Mouse (Mus musculus): Measurements from ENCODE around the gene Olfr284.

The Olfr284 gene

GRCm38 (mm10) chr15:98340887-98341286, at the start of gene Olfr284:
Gene Olfr284 (minus strand): TSS chr15:98340987.
- in situ Hi-C loops (cut with MboI; ENCODE audit: low pct_unique_long_range_greater_than_20kb in 1 of 2, low sequenced_read_pairs in 2 of 2, unreplicated experiment in 1 of 2) = no loop called here

GRCm38 (mm10) chr15:98389796-98390195, 49.0 kb upstream of the Olfr284 start:
- in situ Hi-C loops (cut with MboI; ENCODE audit: low pct_unique_long_range_greater_than_20kb in 1 of 2, low sequenced_read_pairs in 2 of 2, unreplicated experiment in 1 of 2) = loop anchor here (10.0 kb wide), 1 partner anchor 205 kb away; no protein-coding TSS in a partner anchor

GRCm38 (mm10) chr15:98387621-98388020, 46.8 kb upstream of the Olfr284 start:
- in situ Hi-C loops (cut with MboI; ENCODE audit: low pct_unique_long_range_greater_than_20kb in 1 of 2, low sequenced_read_pairs in 2 of 2, unreplicated experiment in 1 of 2) = no loop called here

GRCm38 (mm10) chr15:98380846-98381245, 40.1 kb upstream of the Olfr284 start, which contains the start of gene Olfr283:
Gene Olfr283 (minus strand): TSS chr15:98380946.
- in situ Hi-C loops (cut with MboI; ENCODE audit: low pct_unique_long_range_greater_than_20kb in 1 of 2, low sequenced_read_pairs in 2 of 2, unreplicated experiment in 1 of 2) = no loop called here

- in situ Hi-C loops (cut with MboI; ENCODE audit: low pct_unique_long_range_greater_than_20kb in 1 of 2, low sequenced_read_pairs in 2 of 2, unreplicated experiment in 1 of 2) = no loop called here
These were observed 37.4 kb upstream of the Olfr284 start for GRCm38 (mm10) chr15:98378209-98378608.

GRCm38 (mm10) chr15:98317177-98317724, 23.5 kb downstream of the Olfr284 start, which contains the start of gene Olfr285:
Gene Olfr285 (minus strand): TSS chr15:98317353.
- in situ Hi-C loops (cut with MboI; ENCODE audit: low pct_unique_long_range_greater_than_20kb in 1 of 2, low sequenced_read_pairs in 2 of 2, unreplicated experiment in 1 of 2) = no loop called here

- in situ Hi-C loops (cut with MboI; ENCODE audit: low pct_unique_long_range_greater_than_20kb in 1 of 2, low sequenced_read_pairs in 2 of 2, unreplicated experiment in 1 of 2) = no loop called here
These were observed 25.1 kb downstream of the Olfr284 start for GRCm38 (mm10) chr15:98315703-98316102.

GRCm38 (mm10) chr15:98295628-98296551, 44.9 kb downstream of the Olfr284 start, which contains the start of gene Zfp641:
Gene Zfp641 (minus strand): TSS chr15:98296161.
- in situ Hi-C loops (cut with MboI; ENCODE audit: low pct_unique_long_range_greater_than_20kb in 1 of 2, low sequenced_read_pairs in 2 of 2, unreplicated experiment in 1 of 2) = no loop called here

GRCm38 (mm10) chr15:98293651-98294050, 47.1 kb downstream of the Olfr284 start:
- in situ Hi-C loops (cut with MboI; ENCODE audit: low pct_unique_long_range_greater_than_20kb in 1 of 2, low sequenced_read_pairs in 2 of 2, unreplicated experiment in 1 of 2) = no loop called here
